Mouse (Mus musculus) cerebellum, adult 2 months (tissue): ENCODE measurements around the gene Lpar6.

ENCODE experiments used
- CTCF ChIP-seq: fragments of 200-500 bp; IDR thresholded peaks from 2 replicates; pipeline ENCODE4 v1.5.1; 2011; ENCODE audit warnings: low read depth, mild to moderate bottlenecking, control low read depth, low read length, moderate library complexity, borderline replicate concordance; ENCODE audit not compliant: insufficient read depth
- POLR2A ChIP-seq: fragments of 200-500 bp; IDR thresholded peaks from 2 replicates; pipeline ENCODE4 v1.6.1; 2011; ENCODE audit warnings: low read length, control low read depth, borderline replicate concordance; ENCODE audit not compliant: insufficient read depth

DNA sequence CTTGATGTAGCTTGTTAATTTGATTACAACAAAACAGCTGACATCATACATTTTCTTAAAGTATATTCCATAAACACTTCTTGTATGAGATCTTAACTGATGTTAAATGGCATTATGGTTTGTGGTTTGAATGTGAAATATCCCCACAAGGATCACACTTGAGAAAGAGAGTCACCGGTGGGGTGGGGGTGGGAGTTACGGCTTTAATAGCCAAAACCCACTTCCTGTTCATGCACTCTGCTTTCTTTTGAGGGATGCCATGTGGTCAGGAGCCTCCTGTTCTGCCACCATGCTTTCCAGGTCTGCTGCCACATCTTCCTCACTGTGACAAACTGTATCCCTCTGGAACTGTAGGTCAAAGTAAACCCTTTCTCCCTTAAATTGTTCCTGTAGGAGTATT lies 52.2 kb downstream of the Lpar6 start:
- TF ChIP-seq CTCF (no peak), POLR2A (no peak)
